Mouse (Mus musculus) gastrocnemius, postnatal 14 days (tissue): ENCODE data around the gene Tmed4. TPM values are rescaled to one million over a fixed set of nuclear protein-coding genes. Genes with fewer than 3 reads are reported as not detected.
A peak's percentile ranks its signal among the peaks of the same experiment; 100 is the strongest.

ENCODE experiments used
- DNase-seq: peaks from one replicate; pipeline ENCODE4 v3.0.0; 2021; ENCODE audit warnings: mixed read lengths
- intact Hi-C: fragments of 180-260 bp; cut with DNase I; formaldehyde crosslinking; loops from one replicate; pipeline ENCODE4 v1.15.1; 2025; ENCODE audit warnings: low total_unique reads
- long read RNA-seq, 2 experiments: library from polyadenylated mRNA; stranded (forward); transcript quantifications; one replicate each; pipeline ENCODE4 v2.0.0; 2021
- total RNA-seq, 2 experiments: library from RNA; stranded (reverse); gene quantifications; 2 replicates each; pipeline ENCODE4 v1.2.3; 2021

The Tmed4 gene
- total RNA-seq = 10 to 100 TPM; 56.3 to 62.4 TPM
- long read RNA-seq, experiment 1, transcript Tmed4-201 (5 exons, 2,003 nt) = major isoform, 62 of 76 reads
- long read RNA-seq, experiment 1, partial matches to known transcripts = 0 of 76 reads
- long read RNA-seq, experiment 1, other reads (novel, unspliced or antisense) = 10 of 76 reads
- long read RNA-seq, experiment 2, transcript Tmed4-201 (5 exons, 2,003 nt) = major isoform, 64 of 82 reads
- long read RNA-seq, experiment 2, transcript Tmed4-202 (4 exons, 886 nt) = minor isoform, 5 of 82 reads
- long read RNA-seq, experiment 2, partial matches to known transcripts = 1 of 82 reads
- long read RNA-seq, experiment 2, other reads (novel, unspliced or antisense) = 12 of 82 reads

GRCm38 (mm10) chr11:6274387-6275093 lies at the start of gene Tmed4:
TSS of gene Tmed4 (minus strand) at chr11:6274870.
- intact Hi-C loops = no loop called here

GRCm38 (mm10) chr11:6323348-6323747 lies 48.7 kb upstream of the Tmed4 start:
- DNase-seq = no peak
- intact Hi-C loops = no loop called here

More at GRCm38 (mm10) chr11:6274387-6275093, at the start of gene Tmed4:
- peak; percentile 99 for DNase-seq

- DNase-seq = no peak
- intact Hi-C loops = no loop called here
Measured at GRCm38 (mm10) chr11:6322086-6322485, 47.4 kb upstream of the Tmed4 start.

- intact Hi-C loops = no loop called here
- DNase-seq = no peak
Measured at GRCm38 (mm10) chr11:6319374-6319773, 44.7 kb upstream of the Tmed4 start.

GRCm38 (mm10) chr11:6318559-6318958 lies 43.9 kb upstream of the Tmed4 start:
- intact Hi-C loops = no loop called here
- no peak for DNase-seq

GRCm38 (mm10) chr11:6316821-6317220 lies 42.2 kb upstream of the Tmed4 start:
- intact Hi-C loops = no loop called here
- no peak for DNase-seq

GRCm38 (mm10) chr11:6313874-6314406 lies 39.3 kb upstream of the Tmed4 start:
- intact Hi-C loops = no loop called here
- no peak for DNase-seq

DNA sequence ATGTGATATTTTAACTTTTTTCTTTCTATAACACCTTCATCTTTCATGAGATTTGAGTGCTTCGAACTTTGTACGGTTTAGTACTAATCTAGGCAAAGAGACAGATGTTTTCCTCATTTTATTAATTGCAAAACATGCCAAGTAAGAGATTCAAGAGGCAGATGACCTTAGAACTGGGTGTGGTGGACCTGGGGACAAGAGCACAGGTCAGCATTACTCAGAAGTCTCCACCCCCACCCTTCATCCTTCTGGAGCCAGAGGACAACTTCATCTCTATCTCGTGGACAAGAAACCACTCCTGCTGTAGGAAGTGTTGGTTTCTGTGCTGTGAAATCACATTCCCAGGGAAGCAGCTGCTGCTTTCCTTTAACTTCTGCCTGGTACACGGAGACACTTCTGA lies 33.5 kb upstream of the Tmed4 start:
- intact Hi-C loops = no loop called here
- no peak for DNase-seq

DNA sequence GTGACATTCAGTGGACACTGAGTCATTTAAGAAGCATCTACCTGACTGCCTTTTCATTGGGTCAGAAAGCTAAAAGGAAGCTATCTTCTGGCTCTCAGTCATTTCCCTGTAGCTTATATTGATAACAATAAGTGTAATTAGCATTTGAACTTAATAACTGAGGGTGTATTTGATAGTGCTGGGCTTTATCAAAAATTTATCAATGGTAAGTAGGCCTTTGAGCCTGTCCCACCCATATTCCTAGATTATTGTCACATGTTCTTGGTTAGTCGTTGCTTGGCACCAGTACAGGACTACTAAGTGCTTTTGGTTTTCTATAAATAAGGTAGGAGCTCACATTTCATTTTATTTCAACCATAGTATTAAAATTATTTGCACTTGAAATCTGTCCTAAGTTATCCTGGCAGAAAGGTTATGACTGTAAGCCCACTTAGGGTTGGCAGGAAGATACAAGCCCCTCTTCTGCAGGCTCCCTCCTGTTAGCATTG lies 31.3 kb upstream of the Tmed4 start:
- DNase-seq = no peak
- intact Hi-C loops = no loop called here

DNA sequence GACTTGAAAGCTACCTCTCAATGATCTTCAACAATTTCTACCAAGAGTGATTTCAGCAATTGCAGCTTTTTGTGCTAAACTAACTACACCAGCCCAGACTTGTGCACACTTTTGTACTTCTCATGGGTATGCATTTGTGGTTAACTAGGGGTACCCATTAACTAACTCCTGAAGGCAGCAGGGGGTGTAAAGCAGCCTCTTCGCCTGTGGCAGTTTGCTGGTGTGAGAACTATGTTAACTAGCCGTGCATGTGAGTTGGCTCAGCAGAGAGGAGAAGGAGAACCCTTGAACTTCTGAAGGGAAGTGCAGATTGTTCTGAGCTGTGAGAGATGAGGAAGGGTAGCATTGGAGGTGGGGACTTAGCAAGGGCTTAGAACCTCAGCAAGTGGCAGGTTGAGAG lies 28.1 kb upstream of the Tmed4 start:
- DNase-seq = no peak
- intact Hi-C loops = no loop called here

DNA sequence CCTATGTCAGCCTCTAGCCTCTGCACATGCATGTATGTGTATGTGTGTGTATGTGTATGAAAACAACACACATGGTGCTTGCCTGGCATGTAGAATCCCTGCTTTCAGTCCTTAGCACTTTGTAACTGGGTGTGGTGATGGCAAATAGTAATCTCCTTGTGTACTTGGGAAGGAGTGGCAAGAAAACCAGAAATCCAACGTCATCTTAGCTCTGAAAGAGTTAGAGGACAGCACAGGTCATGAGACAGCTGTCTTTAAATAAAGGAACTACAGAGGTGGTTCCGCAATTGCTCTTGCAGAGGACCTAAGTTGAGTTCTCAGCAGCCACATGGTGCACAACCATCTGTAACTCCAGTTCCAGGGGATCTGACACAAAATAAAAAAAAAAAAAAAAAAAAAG lies 24.8 kb upstream of the Tmed4 start:
- intact Hi-C loops = no loop called here
- no peak for DNase-seq

GRCm38 (mm10) chr11:6296077-6296476 lies 21.4 kb upstream of the Tmed4 start:
- intact Hi-C loops = no loop called here
- no peak for DNase-seq

- no peak for DNase-seq
- intact Hi-C loops = no loop called here
Measured at GRCm38 (mm10) chr11:6294632-6295031, 20.0 kb upstream of the Tmed4 start.

- DNase-seq = no peak
- intact Hi-C loops = no loop called here
Measured at GRCm38 (mm10) chr11:6293601-6294000, 18.9 kb upstream of the Tmed4 start.

DNA sequence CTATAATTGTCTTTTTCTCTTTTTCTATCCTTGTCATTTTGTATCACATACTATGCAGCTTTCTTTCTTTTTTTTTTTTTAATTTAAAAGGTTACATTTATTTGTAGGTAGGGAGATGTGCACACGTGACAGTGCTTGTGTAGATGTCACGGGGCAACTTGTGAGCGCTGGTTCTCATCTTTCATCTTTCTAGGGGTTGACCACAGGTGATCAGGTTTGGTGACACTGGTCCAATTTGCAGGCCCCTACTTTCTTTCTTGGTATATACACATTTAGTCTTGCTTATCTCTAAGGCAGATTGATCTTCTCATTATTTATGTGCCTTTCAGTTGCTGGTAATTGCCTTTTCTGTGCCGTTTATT lies 18.3 kb upstream of the Tmed4 start:
- DNase-seq = no peak
- intact Hi-C loops = no loop called here

GRCm38 (mm10) chr11:6292116-6292987 lies 17.7 kb upstream of the Tmed4 start:
- intact Hi-C loops = no loop called here
- DNase-seq = peak; percentile 12

DNA sequence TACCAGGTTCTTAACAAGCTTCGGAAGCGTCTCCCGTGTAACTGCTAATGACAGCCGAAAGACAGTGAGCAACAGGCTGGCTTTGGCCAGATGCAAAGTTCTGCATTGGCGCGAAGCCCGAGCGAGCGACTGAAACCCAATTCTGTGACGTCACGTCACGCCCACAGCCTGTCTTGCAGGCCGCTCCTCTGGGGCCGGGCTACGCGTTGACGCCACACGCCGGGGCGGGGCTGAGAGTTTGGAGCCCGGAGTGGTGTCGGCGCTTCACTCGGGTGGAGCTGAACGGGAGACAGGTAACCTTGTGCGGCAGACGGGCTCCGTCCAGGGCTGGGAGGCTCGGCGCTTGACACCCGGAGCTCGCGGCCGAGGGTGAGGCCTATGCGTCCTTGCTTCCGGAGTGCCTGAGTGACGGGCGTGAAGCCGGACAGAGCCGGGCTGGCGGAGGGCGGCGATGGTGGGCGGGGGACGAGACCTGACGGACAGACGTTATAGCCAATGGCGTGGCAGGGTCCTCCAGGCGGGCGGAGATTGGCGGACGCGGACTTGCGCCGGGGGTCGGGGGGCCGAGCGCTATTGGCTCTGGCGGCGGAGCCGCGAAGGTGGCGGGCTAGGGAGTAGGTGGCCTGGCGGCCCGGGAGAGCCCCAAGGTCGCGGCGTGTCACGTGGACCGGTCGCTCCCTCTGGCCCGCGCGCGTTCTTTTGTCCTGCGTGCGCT lies 16.9 kb upstream of the Tmed4 start, which contains the start of gene Ogdh:
Ogdh (plus strand) TSS at position 233 of the 715 bp plus-strand sequence.
- peak; percentile 99 for DNase-seq
- intact Hi-C loops = no loop called here

GRCm38 (mm10) chr11:6290883-6291282 lies 16.2 kb upstream of the Tmed4 start:
- DNase-seq = no peak
- intact Hi-C loops = no loop called here

DNA sequence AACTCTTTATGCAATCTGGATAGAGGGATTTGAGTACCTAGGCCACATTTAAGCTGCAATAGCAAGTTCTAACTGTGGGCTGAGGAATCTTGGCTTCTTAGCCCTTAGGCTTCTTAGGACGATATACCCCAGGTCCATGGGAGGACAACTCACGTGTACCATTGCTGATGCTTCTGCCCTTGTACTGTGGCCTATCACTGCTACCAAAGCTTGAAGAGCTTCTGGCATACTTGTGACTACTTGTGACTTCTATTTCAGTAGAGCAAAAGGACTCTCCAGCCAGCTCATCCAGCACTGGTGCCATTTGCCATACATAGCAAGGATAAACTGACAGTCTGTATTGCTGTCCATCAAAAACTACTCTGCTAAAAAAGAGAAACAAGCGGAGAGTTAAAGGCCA lies 15.5 kb upstream of the Tmed4 start:
- intact Hi-C loops = no loop called here
- DNase-seq = no peak
